Mouse (Mus musculus) embryonic fibroblast, embryonic 13.5 days (primary cell): Measurements from ENCODE around the gene Kifc5b. TPM values are rescaled to one million over a fixed set of nuclear protein-coding genes. Genes with fewer than 3 reads are reported as not detected.

Experiments
- H3K27ac ChIP-seq: 2 replicates; pipeline ENCODE4 v1.5.1; 2012; ENCODE audit warnings: low read length, control low read depth, inconsistent platforms; ENCODE audit not compliant: insufficient read depth
- H3K4me1 ChIP-seq: 2 replicates; pipeline ENCODE4 v1.6.1; 2011; ENCODE audit warnings: low read length; ENCODE audit not compliant: control insufficient read depth, insufficient read depth
- H3K4me3 ChIP-seq: 2 replicates; pipeline ENCODE4 v1.5.1; 2011; ENCODE audit warnings: mild to moderate bottlenecking, control low read depth, low read length; ENCODE audit not compliant: insufficient read depth
- CTCF ChIP-seq: IDR thresholded peaks from 2 replicates; pipeline ENCODE4 v1.5.1; 2011; ENCODE audit warnings: mild to moderate bottlenecking, control low read depth, low read length, moderate library complexity, borderline replicate concordance; ENCODE audit not compliant: insufficient read depth
- POLR2A ChIP-seq: IDR thresholded peaks from 2 replicates; pipeline ENCODE4 v1.6.1; 2011; ENCODE audit warnings: low read depth, mild to moderate bottlenecking, control low read depth, low read length, moderate library complexity
- polyA plus RNA-seq: library from polyadenylated mRNA; stranded (reverse); fragments of >200 nt; gene quantifications from 2 replicates; pipeline ENCODE4 v1.2.4, GENCODE M21; 2011; ENCODE audit warnings: low read depth; ENCODE audit not compliant: missing spikeins, insufficient read length

Kifc5b gene
- 6.6 and 7.2 TPM in 2 replicates for polyA plus RNA-seq

- Histone ChIP-seq H3K27ac (no peak within 1 kb of the TSS), H3K4me3 (peak within 1 kb of the TSS; percentile 54), H3K4me1 (no peaks in the 10 kb centered on the region)
- TF ChIP-seq CTCF (peak; percentile 100), POLR2A (peak; percentile 86)
Measured at GRCm38 (mm10) chr17:26916711-26917482, at the start of gene Kifc5b. Gene Kifc5b, plus strand, starts transcription at chr17:26917091.

GRCm38 (mm10) chr17:26868756-26869155 is 48.1 kb upstream of the Kifc5b start:
- TF ChIP-seq CTCF, result no peak
- Histone ChIP-seq H3K4me3 (no peak overlapping the region), H3K4me1 (no peaks in the 10 kb centered on the region)

GRCm38 (mm10) chr17:26872870-26873269 is 44.0 kb upstream of the Kifc5b start:
- no peak for TF ChIP-seq CTCF
- TF ChIP-seq POLR2A, result no peak
- no peaks in the 10 kb centered on the region for H3K4me1 ChIP-seq
- no peak overlapping the region for H3K27ac ChIP-seq
- H3K4me3 ChIP-seq, result no peak overlapping the region

More at GRCm38 (mm10) chr17:26868756-26869155, 48.1 kb upstream of the Kifc5b start:
- no peak overlapping the region for H3K27ac ChIP-seq

GRCm38 (mm10) chr17:26873502-26873901 is 43.4 kb upstream of the Kifc5b start:
- TF ChIP-seq POLR2A (no peak), CTCF (no peak)
- no peak overlapping the region for H3K27ac ChIP-seq
- H3K4me3 ChIP-seq, result no peak overlapping the region

GRCm38 (mm10) chr17:26874542-26874941 is 42.3 kb upstream of the Kifc5b start:
- H3K4me3 ChIP-seq, result no peak overlapping the region
- TF ChIP-seq CTCF (no peak), POLR2A (no peak)
- no peaks in the 10 kb centered on the region for H3K4me1 ChIP-seq
- H3K27ac ChIP-seq, result no peak overlapping the region

More at GRCm38 (mm10) chr17:26873502-26873901, 43.4 kb upstream of the Kifc5b start:
- no peaks in the 10 kb centered on the region for H3K4me1 ChIP-seq

- TF ChIP-seq POLR2A (no peak), CTCF (no peak)
- no peaks in the 10 kb centered on the region for H3K4me1 ChIP-seq
- H3K4me3 ChIP-seq, result no peak overlapping the region
Measured at GRCm38 (mm10) chr17:26877927-26878326, 39.0 kb upstream of the Kifc5b start.

GRCm38 (mm10) chr17:26879235-26879634 is 37.7 kb upstream of the Kifc5b start:
- TF ChIP-seq POLR2A, result no peak
- no peak for TF ChIP-seq CTCF
- no peak overlapping the region for H3K27ac ChIP-seq
- no peak overlapping the region for H3K4me3 ChIP-seq
- no peaks in the 10 kb centered on the region for H3K4me1 ChIP-seq

More at GRCm38 (mm10) chr17:26877927-26878326, 39.0 kb upstream of the Kifc5b start:
- no peak overlapping the region for H3K27ac ChIP-seq

GRCm38 (mm10) chr17:26882706-26883105 is 34.2 kb upstream of the Kifc5b start:
- no peak overlapping the region for H3K27ac ChIP-seq
- H3K4me3 ChIP-seq, result no peak overlapping the region
- H3K4me1 ChIP-seq, result peaks cover 3% of the 10 kb centered on the region
- TF ChIP-seq CTCF (no peak), POLR2A (no peak)

GRCm38 (mm10) chr17:26883585-26883984 is 33.3 kb upstream of the Kifc5b start:
- Histone ChIP-seq H3K27ac (no peak overlapping the region), H3K4me3 (no peak overlapping the region), H3K4me1 (peaks cover 5% of the 10 kb centered on the region)
- TF ChIP-seq CTCF (no peak), POLR2A (no peak)

- H3K4me1 ChIP-seq, result peaks cover 5% of the 10 kb centered on the region
- no peak for TF ChIP-seq POLR2A
- peak; percentile 36; the same call in 1 of the 2 replicates for TF ChIP-seq CTCF
- H3K4me3 ChIP-seq, result peak overlapping the region; percentile 37
- H3K27ac ChIP-seq, result no peak overlapping the region
Measured at GRCm38 (mm10) chr17:26884995-26885926, 31.6 kb upstream of the Kifc5b start.
